21 mouse cellular contexts compared by ENCODE assay signal in the genomic region with DNA sequence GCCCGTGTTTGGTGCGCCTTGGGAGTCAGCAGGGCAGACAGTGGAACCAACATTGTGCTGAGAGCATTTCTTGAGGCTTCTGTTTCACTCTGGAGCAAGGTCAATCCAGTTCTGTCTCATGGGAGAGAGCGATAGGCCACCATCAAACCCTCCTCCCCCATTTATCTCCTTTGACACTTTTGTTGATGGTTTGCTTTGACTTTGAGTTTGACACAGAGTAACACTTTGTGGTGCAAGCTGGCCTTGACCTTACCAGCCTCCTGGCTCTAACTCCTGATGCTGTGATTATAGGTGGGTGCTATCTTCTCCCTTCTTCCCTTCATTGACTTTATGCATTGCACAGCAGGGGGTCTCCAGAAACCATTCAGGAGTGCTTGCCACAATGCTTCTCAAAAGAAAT. TPM values are rescaled to one million over a fixed set of nuclear protein-coding genes. Genes with fewer than 3 reads are reported as not detected.
DNase-seq lines count a peak whose midpoint lies in the region.
"Had no signal": no experiment of that assay in that cellular context is flagged by ENCODE, and none has a peak within 500 bp of the region (broad histone marks: within the 10 kb centered on the region; RNA-seq: fewer than 3 reads in every experiment).

No protein-coding gene starts in this region.

- peak; percentile 27 for DNase-seq in heart, adult 11 months
- DNase-seq in heart, postnatal 14 days = no peak
- peak; percentile 58 for DNase-seq in ES-CJ7 (ENCODE audit: low read depth, low spot score)
- DNase-seq in WW6 (ENCODE audit: low read depth, low spot score) = peak; percentile 24
- peak; percentile 26 for DNase-seq in testis, postnatal 10 days (ENCODE audit: low spot score)
- DNase-seq in layer of hippocampus, postnatal 25 days (ENCODE audit: extremely low spot score in 1 of 2, low spot score in 1 of 2) = no peak
- no peak for DNase-seq in adrenal gland, adult 18-20 months (ENCODE audit: low spot score in 2 of 2)
- DNase-seq: adrenal gland, adult 8-10 months; adrenal gland, postnatal 25 days; B cell, adult 2 months; cerebellum, adult 11-12 months; cerebellum, adult 8-10 months; cerebellum, postnatal 10 days; cerebellum, postnatal 36 days; embryo, embryonic 11 days; forebrain, postnatal 0 days; gastrocnemius, adult 2 months; gastrocnemius, postnatal 14 days; heart, adult 18-20 months had no signal

- intact Hi-C loops in heart, postnatal 14 days (cut with DNase I) = no loop called here

RNA-seq across cellular contexts. Expression of gene Rerg, which starts 30.9 kb away (rescaled TPM):
- 1 to 10 TPM; 7.4 to 7.5 TPM for total RNA-seq in heart, postnatal 14 days (2021)
- total RNA-seq in layer of hippocampus, postnatal 25 days (2021) = 10 to 100 TPM; 38.4 to 39.2 TPM
- total RNA-seq in adrenal gland, adult 18-20 months (2021) = 100 to 1,000 TPM in 1 of 2 experiments, 10 to 100 TPM in 1; 96.0 to 106 TPM
- total RNA-seq: CH12.LX, MEL had no signal

RNA-seq across cellular contexts. Expression of gene Ptpro, which starts 51.0 kb away (rescaled TPM):
- total RNA-seq in heart, postnatal 14 days (2021) = 1 to 10 TPM; 2.6 to 2.8 TPM
- 10 to 100 TPM; 49.4 to 58.5 TPM for total RNA-seq in layer of hippocampus, postnatal 25 days (2021)
- total RNA-seq in adrenal gland, adult 18-20 months (2021) = 1 to 10 TPM; 2.2 to 2.6 TPM
- total RNA-seq: MEL had no signal

Comparison
In these comparisons a context has a peak if more than half of its experiments do, and no peak if none do; other contexts are left out.
1. DNase-seq: peak in heart, adult 11 months (single experiment), ES-CJ7 (single experiment), WW6 (single experiment) and testis, postnatal 10 days (single experiment); none in heart, postnatal 14 days (0 of 2), layer of hippocampus, postnatal 25 days (0 of 2) and adrenal gland, adult 18-20 months (0 of 2).
2. RNA of gene Rerg, which starts 30.9 kb away (total RNA-seq): 96.0 to 106 TPM in adrenal gland, adult 18-20 months and 38.4 to 39.2 TPM in layer of hippocampus, postnatal 25 days; 7.4 to 7.5 TPM in heart, postnatal 14 days; every median in the first group is over 4 times any median in the second.
3. RNA of gene Ptpro, which starts 51.0 kb away (total RNA-seq): 49.4 to 58.5 TPM in layer of hippocampus, postnatal 25 days; 2.6 to 2.8 TPM in heart, postnatal 14 days and 2.2 to 2.6 TPM in adrenal gland, adult 18-20 months; every median in the first group is over 10 times any median in the second.